Mouse (Mus musculus) CH12.LX (cell line): ENCODE results near the gene Arid5b.

Experiments
- BHLHE40 ChIP-seq: IDR thresholded peaks from 2 replicates; pipeline ENCODE4 v1.6.1; 2011; ENCODE audit warnings: mild to moderate bottlenecking, low read depth, low read length, improper control_type of control experiment
- CTCF ChIP-seq, 2 experiments: IDR thresholded peaks in 1 of 2; conservative IDR thresholded peaks in 1 of 2; 2 replicates each; pipeline ENCODE4 v1.5.1; 2011 to 2012; ENCODE audit warnings: low read depth in 2 of 2, low read length in 2 of 2, improper control_type of control experiment in 1 of 2, inconsistent platforms in 1 of 2, mild to moderate bottlenecking in 1 of 2, moderate library complexity in 1 of 2
- KAT2A ChIP-seq: IDR thresholded peaks from 2 replicates; pipeline ENCODE4 v1.6.1; 2012; ENCODE audit warnings: low read length, improper control_type of control experiment, inconsistent platforms; ENCODE audit not compliant: insufficient replicate concordance
- POLR2A ChIP-seq: IDR thresholded peaks from 2 replicates; pipeline ENCODE4 v1.6.1; 2011; ENCODE audit warnings: low read depth, mild to moderate bottlenecking, improper control_type of control experiment, low read length
- RCOR1 ChIP-seq: conservative IDR thresholded peaks from 2 replicates; pipeline ENCODE4 v1.6.1; 2012; ENCODE audit warnings: low read depth, mild to moderate bottlenecking, inconsistent platforms, low read length, improper control_type of control experiment
- USF1 ChIP-seq: IDR thresholded peaks from 2 replicates; pipeline ENCODE4 v1.6.1; 2014; ENCODE audit warnings: low read depth, mild to moderate bottlenecking, inconsistent platforms, low read length, improper control_type of control experiment
- ZKSCAN1 ChIP-seq: IDR thresholded peaks from 2 replicates; pipeline ENCODE4 v1.6.1; 2012; ENCODE audit warnings: low read depth, inconsistent platforms, low read length, improper control_type of control experiment, borderline replicate concordance

GRCm38 (mm10) chr10:68071041-68071440 lies 207.5 kb downstream of the Arid5b start:
- TF ChIP-seq KAT2A (no peak), POLR2A (no peak), CTCF (conservative IDR thresholded peaks at IDR 0.05 in 1 of 2, IDR thresholded peaks at IDR 0.05 in 1 of 2; ENCODE audit: low read depth in 2 of 2, low read length in 2 of 2) (peak in 1 of 2 experiments; percentile 31; a peak in 2 of 4 replicates), USF1 (no peak), BHLHE40 (no peak), ZKSCAN1 (no peak), RCOR1 (no peak)
